Mouse (Mus musculus) left cerebral cortex, adult 6 months (tissue): Measurements from ENCODE around the gene Krt15. TPM values are rescaled to one million over a fixed set of nuclear protein-coding genes. Genes with fewer than 3 reads are reported as not detected.

Source experiments
- long read RNA-seq, 2 experiments: library from polyadenylated mRNA; unstranded; transcript quantifications; one replicate each; pipeline ENCODE4 v2.0.0; 2019 to 2020
- polyA plus RNA-seq: library from polyadenylated mRNA; unstranded; fragments of <200 nt; fragmentation: Nextera tagmentation; gene quantifications from 2 replicates; pipeline ENCODE4 v1.2.3, GENCODE M21; 2021

The Krt15 gene
- 0.11 and 0.40 TPM in 2 replicates for polyA plus RNA-seq
- long read RNA-seq, experiment 1 = 0 reads
- long read RNA-seq, experiment 2 = 0 reads

GRCm38 (mm10) chr11:100135731-100136130 is at the start of gene Krt15:
Krt15 (minus strand) TSS chr11:100135928.

GRCm38 (mm10) chr11:100148615-100149330 is 13.0 kb upstream of the Krt15 start, which contains the start of gene Krt19:
Krt19 (minus strand) TSS chr11:100148665.

GRCm38 (mm10) chr11:100121466-100121865 is 14.3 kb downstream of the Krt15 start, which contains the start of gene Krt13:
Krt13 (minus strand) TSS chr11:100121566.

DNA sequence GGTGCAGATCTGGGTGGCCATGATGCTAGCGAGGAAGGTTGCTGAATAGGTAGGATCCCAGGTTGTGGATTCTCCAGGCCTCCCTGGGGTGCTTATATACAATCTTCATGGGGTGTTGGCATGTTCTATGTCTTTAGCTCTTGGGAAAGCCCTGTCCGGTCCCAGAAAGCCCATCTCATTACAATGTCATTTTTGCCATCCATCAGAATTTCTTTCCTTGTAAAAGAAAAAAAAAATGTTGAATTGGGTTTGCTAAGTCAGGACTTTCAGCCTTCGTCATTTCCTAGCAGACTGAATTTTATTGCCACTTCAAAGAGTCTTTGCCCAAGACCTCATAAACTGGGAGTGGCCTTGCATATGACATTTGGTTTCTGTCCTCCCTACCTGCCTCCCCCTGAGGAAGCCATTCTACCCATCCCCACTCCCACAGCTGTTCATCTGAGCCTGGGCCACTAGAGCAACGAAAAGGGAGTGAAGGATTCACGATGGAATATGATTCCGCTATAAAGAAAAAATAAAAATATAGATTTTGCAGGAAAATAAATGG is 30.1 kb downstream of the Krt15 start, which contains the start of gene Krt36:
TSS of gene Krt36 (minus strand) at position 51 of the 547 bp plus-strand sequence.

DNA sequence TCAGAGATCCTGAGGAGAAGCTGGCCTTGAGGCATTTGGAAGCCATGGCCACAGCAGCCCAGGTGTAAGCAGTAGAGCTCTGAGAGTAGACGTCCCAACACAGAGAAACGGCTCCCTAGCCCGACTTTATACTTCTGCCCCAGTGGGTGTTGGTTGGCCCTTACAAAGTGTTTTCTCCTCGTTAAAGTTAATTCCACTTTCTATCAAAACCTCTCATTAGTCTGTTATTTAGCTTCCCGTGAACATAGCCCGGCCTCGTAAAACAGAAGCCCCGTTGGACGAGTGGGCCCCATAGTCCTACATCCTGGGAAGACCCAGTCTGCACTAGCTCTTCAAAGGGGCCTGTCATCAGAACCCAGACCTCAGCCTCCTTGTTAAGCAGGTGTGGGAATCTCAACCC is 39.6 kb downstream of the Krt15 start, which contains the start of gene Krt35:
TSS of gene Krt35 (minus strand) at position 101 of the 400 bp plus-strand sequence.

DNA sequence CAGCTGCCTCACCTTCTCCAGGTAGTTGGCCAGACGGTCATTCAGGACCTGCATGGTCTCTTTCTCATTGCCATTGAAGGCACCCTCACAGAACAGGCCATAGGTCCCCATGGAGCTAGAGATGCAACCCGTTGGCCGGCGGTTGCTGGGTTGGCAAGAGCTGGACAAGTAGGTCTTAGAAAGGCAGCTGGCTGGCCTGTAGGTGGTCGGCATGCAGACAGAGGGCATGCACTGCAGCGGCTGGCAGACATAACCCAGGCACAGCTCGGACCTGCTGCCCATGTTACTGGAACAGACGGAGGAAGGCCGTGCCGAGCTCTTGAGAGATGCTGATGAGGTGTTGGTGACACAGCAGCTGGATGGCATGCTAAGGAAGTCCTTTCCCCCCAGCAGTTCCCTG is 47.9 kb downstream of the Krt15 start, which contains the start of gene Krt32:
TSS of gene Krt32 (minus strand) at position 366 of the 400 bp plus-strand sequence.

Other genes with a start within 250 kb of the Krt15 start
- not detected in 2 replicates for gene Krtap31-1, start 228.0 kb downstream of the Krt15 start, polyA plus RNA-seq
- not detected in 2 replicates for gene Gm11565, start 221.2 kb downstream of the Krt15 start, polyA plus RNA-seq
- gene Krtap31-2, start 199.6 kb downstream of the Krt15 start, polyA plus RNA-seq = not detected in 2 replicates
- gene Krtap9-5, start 187.5 kb downstream of the Krt15 start, polyA plus RNA-seq = not detected in 2 replicates
- not detected in 2 replicates for gene Krtap29-1, start 156.9 kb downstream of the Krt15 start, polyA plus RNA-seq
- not detected in 2 replicates for gene Krtap16-1, start 149.3 kb downstream of the Krt15 start, polyA plus RNA-seq
- gene Krtap17-1, start 141.9 kb downstream of the Krt15 start, polyA plus RNA-seq = not detected in 2 replicates
- not detected in 2 replicates for gene Krt33a, start 119.7 kb downstream of the Krt15 start, polyA plus RNA-seq
- gene Krt33b, start 106.1 kb downstream of the Krt15 start, polyA plus RNA-seq = not detected in 2 replicates
- not detected in 2 replicates for gene Krt34, start 94.4 kb downstream of the Krt15 start, polyA plus RNA-seq
- 0.16 TPM in 1 of 2 replicates, not detected in the other for gene Krt31, start 85.4 kb downstream of the Krt15 start, polyA plus RNA-seq
- gene Krt32, start 47.7 kb downstream of the Krt15 start, polyA plus RNA-seq = not detected in 2 replicates
- gene Krt35, start 39.7 kb downstream of the Krt15 start, polyA plus RNA-seq = not detected in 2 replicates
- not detected in 2 replicates for gene Krt36, start 30.3 kb downstream of the Krt15 start, polyA plus RNA-seq
- gene Krt13, start 14.4 kb downstream of the Krt15 start, polyA plus RNA-seq = not detected in 2 replicates
- gene Krt19, start 12.7 kb upstream of the Krt15 start, polyA plus RNA-seq = not detected in 2 replicates
- gene Krt9, start 57.3 kb upstream of the Krt15 start, polyA plus RNA-seq = 0.22 and 0.24 TPM in 2 replicates
- gene Krt14, start 71.6 kb upstream of the Krt15 start, polyA plus RNA-seq = not detected in 2 replicates
- not detected in 2 replicates for gene Krt16, start 113.0 kb upstream of the Krt15 start, polyA plus RNA-seq
- 0.29 and 0.43 TPM in 2 replicates for gene Krt17, start 125.1 kb upstream of the Krt15 start, polyA plus RNA-seq
- not detected in 2 replicates for gene Krt42, start 133.9 kb upstream of the Krt15 start, polyA plus RNA-seq
- 534 and 1,722 TPM in 2 replicates for gene Eif1, start 184.0 kb upstream of the Krt15 start, polyA plus RNA-seq
- gene Gast, start 198.5 kb upstream of the Krt15 start, polyA plus RNA-seq = not detected in 2 replicates
- gene Hap1, start 220.2 kb upstream of the Krt15 start, polyA plus RNA-seq = 24.0 and 25.4 TPM in 2 replicates